Mouse (Mus musculus): Measurements from ENCODE around the gene Strbp. TPM values are rescaled to one million over a fixed set of nuclear protein-coding genes. Genes with fewer than 3 reads are reported as not detected.

Strbp gene
- total and polyA plus RNA-seq, 2 experiments from 2014 or later: 99.9 to 138 TPM

- WGBS: 1% methylated on average over 54 of the region's 70 CpGs
- Histone ChIP-seq H3K27ac (ENCODE audit: low read depth, low read length) (peak overlapping the region; percentile 98), H3K4me2 (ENCODE audit: low read depth) (peak overlapping the region; percentile 68), H3K27me3 (ENCODE audit: insufficient read depth, low read length) (no peaks in the 10 kb centered on the region), H3K4me3 (ENCODE audit: low read depth, low read length) (peak overlapping the region; percentile 96), H3K9ac (peak overlapping the region; percentile 93), H3K9me3 (ENCODE audit: low read length) (no peaks in the 10 kb centered on the region), H3K4me1 (ENCODE audit: insufficient read depth) (peaks cover 19% of the 10 kb centered on the region), H3K36me3 (ENCODE audit: insufficient read depth) (no peaks in the 10 kb centered on the region)
- DNase-seq (peak; percentile 50), ATAC-seq (peak; percentile 57)
- no peak for TF ChIP-seq CTCF (IDR thresholded peaks at IDR 0.05; ENCODE audit: low read depth)
Measured at GRCm38 (mm10) chr2:37702301-37703172, 1.1 kb downstream of the Strbp start.

- H3K27me3 ChIP-seq (ENCODE audit: insufficient read depth, low read length): no peaks in the 10 kb centered on the region
- DNase-seq (no peak), ATAC-seq (no peak)
- no peak overlapping the region for H3K27ac ChIP-seq (ENCODE audit: low read depth, low read length)
- no peaks in the 10 kb centered on the region for H3K4me1 ChIP-seq (ENCODE audit: insufficient read depth)
- no peak overlapping the region for H3K4me2 ChIP-seq (ENCODE audit: low read depth)
- no peaks in the 10 kb centered on the region for H3K9me3 ChIP-seq (ENCODE audit: low read length)
- no peak overlapping the region for H3K4me3 ChIP-seq (ENCODE audit: low read depth, low read length)
- no peaks in the 10 kb centered on the region for H3K36me3 ChIP-seq (ENCODE audit: insufficient read depth)
- WGBS: 79% methylated on average over 3 of the region's 3 CpGs
- H3K9ac ChIP-seq: no peak overlapping the region
- TF ChIP-seq CTCF (IDR thresholded peaks at IDR 0.05; ENCODE audit: low read depth): no peak
Measured at GRCm38 (mm10) chr2:37689064-37689615, 14.5 kb downstream of the Strbp start.

GRCm38 (mm10) chr2:37687031-37687430 is 16.6 kb downstream of the Strbp start:
- ATAC-seq: no peak
- H3K4me2 ChIP-seq (ENCODE audit: low read depth): no peak overlapping the region
- TF ChIP-seq CTCF (IDR thresholded peaks at IDR 0.05; ENCODE audit: low read depth): no peak
- H3K27ac ChIP-seq (ENCODE audit: low read depth, low read length): no peak overlapping the region
- no peak overlapping the region for H3K4me3 ChIP-seq (ENCODE audit: low read depth, low read length)
- H3K36me3 ChIP-seq (ENCODE audit: insufficient read depth): no peaks in the 10 kb centered on the region
- WGBS: 95% methylated on average over 1 of the region's 1 CpGs
- H3K9me3 ChIP-seq (ENCODE audit: low read length): no peaks in the 10 kb centered on the region
- no peaks in the 10 kb centered on the region for H3K4me1 ChIP-seq (ENCODE audit: insufficient read depth)
- H3K9ac ChIP-seq: no peak overlapping the region
- DNase-seq: no peak
- no peaks in the 10 kb centered on the region for H3K27me3 ChIP-seq (ENCODE audit: insufficient read depth, low read length)

DNA sequence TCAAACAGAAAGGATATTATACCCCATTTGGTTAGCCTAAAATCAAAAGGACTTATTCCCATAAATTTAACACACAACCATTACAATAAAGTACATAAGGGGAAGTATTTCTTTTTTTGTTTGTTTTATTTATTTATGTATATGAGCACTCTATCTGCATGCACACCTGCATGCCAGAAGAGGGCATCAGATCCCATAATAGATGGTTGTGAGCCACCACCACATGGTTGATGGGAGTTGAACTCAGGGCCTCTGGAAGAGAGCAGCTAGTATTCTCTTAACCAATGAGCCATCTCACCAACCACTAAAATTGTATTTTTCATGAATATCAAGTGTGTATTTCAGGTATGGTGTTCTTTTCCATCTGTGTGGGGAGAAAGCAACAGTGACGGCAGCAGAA is 18.8 kb downstream of the Strbp start:
- Histone ChIP-seq H3K27me3 (ENCODE audit: insufficient read depth, low read length) (no peaks in the 10 kb centered on the region), H3K9ac (no peak overlapping the region), H3K27ac (ENCODE audit: low read depth, low read length) (no peak overlapping the region), H3K36me3 (ENCODE audit: insufficient read depth) (no peaks in the 10 kb centered on the region), H3K4me3 (ENCODE audit: low read depth, low read length) (no peak overlapping the region), H3K4me2 (ENCODE audit: low read depth) (no peak overlapping the region), H3K9me3 (ENCODE audit: low read length) (no peaks in the 10 kb centered on the region), H3K4me1 (ENCODE audit: insufficient read depth) (no peaks in the 10 kb centered on the region)
- DNase-seq: no peak
- 86% methylated on average over 1 of the region's 1 CpGs for WGBS
- no peak for TF ChIP-seq CTCF (IDR thresholded peaks at IDR 0.05; ENCODE audit: low read depth)
- no peak for ATAC-seq

GRCm38 (mm10) chr2:37682197-37682811 is 21.4 kb downstream of the Strbp start:
- no peak for TF ChIP-seq CTCF (IDR thresholded peaks at IDR 0.05; ENCODE audit: low read depth)
- no peak overlapping the region for H3K4me2 ChIP-seq (ENCODE audit: low read depth)
- H3K36me3 ChIP-seq (ENCODE audit: insufficient read depth): no peaks in the 10 kb centered on the region
- WGBS: 95% methylated on average over 7 of the region's 7 CpGs
- H3K27me3 ChIP-seq (ENCODE audit: insufficient read depth, low read length): no peaks in the 10 kb centered on the region
- H3K27ac ChIP-seq (ENCODE audit: low read depth, low read length): no peak overlapping the region
- ATAC-seq (no peak), DNase-seq (no peak)
- no peak overlapping the region for H3K9ac ChIP-seq
- H3K4me1 ChIP-seq (ENCODE audit: insufficient read depth): no peaks in the 10 kb centered on the region
- H3K9me3 ChIP-seq (ENCODE audit: low read length): no peaks in the 10 kb centered on the region
- no peak overlapping the region for H3K4me3 ChIP-seq (ENCODE audit: low read depth, low read length)

GRCm38 (mm10) chr2:37651086-37651485 is 52.6 kb downstream of the Strbp start:
- H3K9ac ChIP-seq: no peak overlapping the region
- H3K27ac ChIP-seq (ENCODE audit: low read depth, low read length): no peak overlapping the region
- no peak overlapping the region for H3K4me3 ChIP-seq (ENCODE audit: low read depth, low read length)
- no peak for DNase-seq
- no peaks in the 10 kb centered on the region for H3K4me1 ChIP-seq (ENCODE audit: insufficient read depth)
- H3K36me3 ChIP-seq (ENCODE audit: insufficient read depth): no peaks in the 10 kb centered on the region
- ATAC-seq: no peak
- 67% methylated on average over 1 of the region's 1 CpGs for WGBS
- no peak for TF ChIP-seq CTCF (IDR thresholded peaks at IDR 0.05; ENCODE audit: low read depth)
- no peaks in the 10 kb centered on the region for H3K27me3 ChIP-seq (ENCODE audit: insufficient read depth, low read length)
- H3K9me3 ChIP-seq (ENCODE audit: low read length): no peaks in the 10 kb centered on the region
- no peak overlapping the region for H3K4me2 ChIP-seq (ENCODE audit: low read depth)

DNA sequence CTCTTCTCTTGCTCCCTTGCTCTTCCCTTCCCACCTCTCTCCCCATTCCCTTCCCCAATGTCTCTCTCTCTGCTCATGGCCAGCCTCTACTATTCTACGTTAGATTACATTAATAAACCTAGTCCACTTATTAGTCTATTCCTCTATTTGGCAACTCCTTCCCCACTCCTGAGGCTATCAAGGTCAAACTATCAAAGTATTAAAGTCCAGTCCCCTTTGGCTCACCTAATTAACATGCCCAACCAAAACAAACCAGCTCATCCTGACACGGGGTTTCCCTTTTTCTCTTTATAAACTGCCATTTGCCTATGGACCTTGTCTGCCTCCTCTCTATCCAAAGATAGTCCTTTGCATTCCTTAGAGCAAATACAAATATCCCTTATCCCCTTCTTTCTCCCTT is 54.1 kb downstream of the Strbp start:
- TF ChIP-seq CTCF (IDR thresholded peaks at IDR 0.05; ENCODE audit: low read depth): no peak
- 77% methylated on average over 2 of the region's 2 CpGs for WGBS
- Histone ChIP-seq H3K27me3 (ENCODE audit: insufficient read depth, low read length) (no peaks in the 10 kb centered on the region), H3K36me3 (ENCODE audit: insufficient read depth) (no peaks in the 10 kb centered on the region), H3K9me3 (ENCODE audit: low read length) (no peaks in the 10 kb centered on the region), H3K4me3 (ENCODE audit: low read depth, low read length) (no peak overlapping the region), H3K27ac (ENCODE audit: low read depth, low read length) (no peak overlapping the region), H3K4me1 (ENCODE audit: insufficient read depth) (no peaks in the 10 kb centered on the region), H3K9ac (no peak overlapping the region), H3K4me2 (ENCODE audit: low read depth) (no peak overlapping the region)
- ATAC-seq (no peak), DNase-seq (no peak)

All from forebrain, postnatal 0 days (tissue).